Mouse (Mus musculus): Measurements from ENCODE around the gene Wfdc12. TPM values are rescaled to one million over a fixed set of nuclear protein-coding genes. Genes with fewer than 3 reads are reported as not detected.
A peak's percentile ranks its signal among the peaks of the same experiment; 100 is the strongest.

Gene Wfdc12
- polyA plus RNA-seq, 1 experiment from 2014 or later, result not detected

- 92% methylated on average over 12 of the region's 12 CpGs for WGBS
- peaks cover 2% of the 10 kb centered on the region for H3K36me3 ChIP-seq
- no peaks in the 10 kb centered on the region for H3K9me3 ChIP-seq
- H3K4me2 ChIP-seq, result no peak overlapping the region
- H3K27ac ChIP-seq (replicated peaks), result no peak overlapping the region
- no peak for ATAC-seq (ENCODE audit: low read depth)
- no peaks in the 10 kb centered on the region for H3K27me3 ChIP-seq
- H3K4me3 ChIP-seq, result no peak overlapping the region
- peaks cover 45% of the 10 kb centered on the region for H3K4me1 ChIP-seq (replicated peaks)
- H3K9ac ChIP-seq, result no peak overlapping the region
These were observed 43.9 kb downstream of the Wfdc12 start for GRCm38 (mm10) chr2:164146556-164146955.

GRCm38 (mm10) chr2:164144541-164144940 is 45.9 kb downstream of the Wfdc12 start:
- ATAC-seq (ENCODE audit: low read depth), result no peak
- Histone ChIP-seq H3K4me2 (no peak overlapping the region), H3K9me3 (no peaks in the 10 kb centered on the region), H3K4me3 (no peak overlapping the region), H3K4me1 (replicated peaks) (peaks cover 28% of the 10 kb centered on the region), H3K27me3 (no peaks in the 10 kb centered on the region), H3K36me3 (no peaks in the 10 kb centered on the region), H3K27ac (replicated peaks) (no peak overlapping the region), H3K9ac (no peak overlapping the region)
- 84% methylated on average over 10 of the region's 10 CpGs for WGBS

- no peak overlapping the region for H3K9ac ChIP-seq
- no peaks in the 10 kb centered on the region for H3K9me3 ChIP-seq
- 52% methylated on average over 6 of the region's 6 CpGs for WGBS
- H3K27ac ChIP-seq (replicated peaks), result no peak overlapping the region
- H3K27me3 ChIP-seq, result no peaks in the 10 kb centered on the region
- no peak for ATAC-seq (ENCODE audit: low read depth)
- peaks cover 24% of the 10 kb centered on the region for H3K4me1 ChIP-seq (replicated peaks)
- H3K4me3 ChIP-seq, result no peak overlapping the region
- no peaks in the 10 kb centered on the region for H3K36me3 ChIP-seq
- H3K4me2 ChIP-seq, result no peak overlapping the region
These were observed 46.4 kb downstream of the Wfdc12 start for GRCm38 (mm10) chr2:164144025-164144424.

GRCm38 (mm10) chr2:164142021-164142420 is 48.4 kb downstream of the Wfdc12 start:
- no peak for ATAC-seq (ENCODE audit: low read depth)
- H3K36me3 ChIP-seq, result no peaks in the 10 kb centered on the region
- H3K4me3 ChIP-seq, result no peak overlapping the region
- H3K27ac ChIP-seq (replicated peaks), result peak overlapping the region; percentile 6
- H3K4me2 ChIP-seq, result no peak overlapping the region
- H3K9me3 ChIP-seq, result no peaks in the 10 kb centered on the region
- WGBS, result 51% methylated on average over 10 of the region's 10 CpGs
- H3K27me3 ChIP-seq, result no peaks in the 10 kb centered on the region
- H3K4me1 ChIP-seq (replicated peaks), result peaks cover 30% of the 10 kb centered on the region
- no peak overlapping the region for H3K9ac ChIP-seq

Other genes starting within 250 kb of the Wfdc12 start
- 455 and 477 TPM in 2 replicates for gene Ywhab, start 195.6 kb downstream of the Wfdc12 start, polyA plus RNA-seq (2015; fragmentation: Nextera tagmentation; extraction: Ambion mirVana)
- gene Pabpc1l, start 165.2 kb downstream of the Wfdc12 start, polyA plus RNA-seq (2015; fragmentation: Nextera tagmentation; extraction: Ambion mirVana), result 1.2 and 1.7 TPM in 2 replicates
- 19.4 and 21.2 TPM in 2 replicates for gene Stk4, start 120.3 kb downstream of the Wfdc12 start, polyA plus RNA-seq (2015; fragmentation: Nextera tagmentation; extraction: Ambion mirVana)
- gene Tomm34, start 119.4 kb downstream of the Wfdc12 start, polyA plus RNA-seq (2015; fragmentation: Nextera tagmentation; extraction: Ambion mirVana), result 45.3 and 48.0 TPM in 2 replicates
- 0.40 and 0.50 TPM in 2 replicates for gene Kcns1, start 19.5 kb downstream of the Wfdc12 start, polyA plus RNA-seq (2015; fragmentation: Nextera tagmentation; extraction: Ambion mirVana)
- not detected in 2 replicates for gene Wfdc5, start 7.9 kb downstream of the Wfdc12 start, polyA plus RNA-seq (2015; fragmentation: Nextera tagmentation; extraction: Ambion mirVana)
- not detected in 2 replicates for gene Wfdc15a, start 9.5 kb upstream of the Wfdc12 start, polyA plus RNA-seq (2015; fragmentation: Nextera tagmentation; extraction: Ambion mirVana)
- gene Wfdc15b, start 31.1 kb upstream of the Wfdc12 start, polyA plus RNA-seq (2015; fragmentation: Nextera tagmentation; extraction: Ambion mirVana), result not detected in 2 replicates
- not detected in 2 replicates for gene Svs2, start 47.9 kb upstream of the Wfdc12 start, polyA plus RNA-seq (2015; fragmentation: Nextera tagmentation; extraction: Ambion mirVana)
- gene Svs3b, start 66.0 kb upstream of the Wfdc12 start, polyA plus RNA-seq (2015; fragmentation: Nextera tagmentation; extraction: Ambion mirVana), result not detected in 2 replicates
- not detected in 2 replicates for gene Svs4, start 87.9 kb upstream of the Wfdc12 start, polyA plus RNA-seq (2015; fragmentation: Nextera tagmentation; extraction: Ambion mirVana)
- gene Svs3a, start 98.7 kb upstream of the Wfdc12 start, polyA plus RNA-seq (2015; fragmentation: Nextera tagmentation; extraction: Ambion mirVana), result not detected in 2 replicates
- gene Svs6, start 126.1 kb upstream of the Wfdc12 start, polyA plus RNA-seq (2015; fragmentation: Nextera tagmentation; extraction: Ambion mirVana), result not detected in 2 replicates
- not detected in 2 replicates for gene Svs5, start 142.1 kb upstream of the Wfdc12 start, polyA plus RNA-seq (2015; fragmentation: Nextera tagmentation; extraction: Ambion mirVana)
- 0.75 TPM in 1 of 2 replicates, not detected in the other for gene Slpi, start 198.5 kb upstream of the Wfdc12 start, polyA plus RNA-seq (2015; fragmentation: Nextera tagmentation; extraction: Ambion mirVana)
- gene Rbpjl, start 212.5 kb upstream of the Wfdc12 start, polyA plus RNA-seq (2015; fragmentation: Nextera tagmentation; extraction: Ambion mirVana), result 0.08 and 0.10 TPM in 2 replicates
- gene Matn4, start 214.6 kb upstream of the Wfdc12 start, polyA plus RNA-seq (2015; fragmentation: Nextera tagmentation; extraction: Ambion mirVana), result 7.3 and 13.2 TPM in 2 replicates

Measured in neural tube, embryonic 13.5 days (tissue).